Mouse (Mus musculus) liver, adult 2 months (tissue): Measurements from ENCODE around the gene 1600014C10Rik. TPM values are rescaled to one million over a fixed set of nuclear protein-coding genes. Genes with fewer than 3 reads are reported as not detected.

Experiments
- DNase-seq: peaks from one replicate; pipeline ENCODE4 v3.0.0-alpha.2; 2011; ENCODE audit warnings: low read depth, low spot score; ENCODE audit errors: extremely low read depth
- H3K27ac ChIP-seq: fragments of 200-500 bp; replicated peaks from 2 replicates; pipeline ENCODE4 v1.5.1; 2012; ENCODE audit warnings: low read depth, mild to moderate bottlenecking, control low read depth, inconsistent platforms, low read length; ENCODE audit not compliant: insufficient read depth
- H3K27me3 ChIP-seq: fragments of 200-500 bp; 2 replicates; pipeline ENCODE4 v1.6.1; 2012; ENCODE audit warnings: mild to moderate bottlenecking, moderate library complexity, low read length, inconsistent platforms; ENCODE audit not compliant: control insufficient read depth, insufficient read depth
- H3K36me3 ChIP-seq: fragments of 200-500 bp; 2 replicates; pipeline ENCODE4 v1.6.1; 2012; ENCODE audit warnings: low read length, inconsistent platforms; ENCODE audit not compliant: control insufficient read depth, insufficient read depth
- H3K4me1 ChIP-seq: fragments of 200-500 bp; 2 replicates; pipeline ENCODE4 v1.6.1; 2011; ENCODE audit warnings: low read length; ENCODE audit not compliant: control insufficient read depth, insufficient read depth
- H3K4me3 ChIP-seq: fragments of 200-500 bp; 2 replicates; pipeline ENCODE4 v1.5.1; 2011; ENCODE audit warnings: low read depth, mild to moderate bottlenecking, control low read depth, low read length, moderate library complexity; ENCODE audit not compliant: insufficient read depth
- H3K79me2 ChIP-seq: fragments of 200-500 bp; 2 replicates; pipeline ENCODE4 v1.6.1; 2012; ENCODE audit warnings: inconsistent platforms, mild to moderate bottlenecking, low read length, moderate library complexity; ENCODE audit not compliant: control insufficient read depth, insufficient read depth
- H3K9ac ChIP-seq: fragments of 200-500 bp; 2 replicates; pipeline ENCODE4 v1.6.1; 2012; ENCODE audit warnings: low read depth, mild to moderate bottlenecking, control low read depth, inconsistent platforms, low read length
- CTCF ChIP-seq: fragments of 200-500 bp; IDR thresholded peaks from 2 replicates; pipeline ENCODE4 v1.5.1; 2011; ENCODE audit warnings: low read depth, low read length, control low read depth
- POLR2A ChIP-seq: fragments of 200-500 bp; IDR thresholded peaks from 2 replicates; pipeline ENCODE4 v1.6.1; 2011; ENCODE audit warnings: low read length, control low read depth; ENCODE audit not compliant: insufficient read depth; ENCODE audit errors: extremely low read depth
- WGBS: fragments of 180-500 bp; shearing (Covaris S2); methylation state at CpG from one replicate; pipeline ENCODE4 v1.1.7; 2018; 5-methylcytosine and 5-hydroxymethylcytosine counted together
- polyA plus RNA-seq: library from polyadenylated mRNA; depleted of rRNA; stranded (reverse); fragments of >200 nt; gene quantifications from 2 replicates; pipeline ENCODE4 v1.2.3, GENCODE M21; 2012
- total RNA-seq: library from RNA; depleted of rRNA; stranded (reverse); fragments of >200 nt; gene quantifications from 2 replicates; pipeline ENCODE4 v1.2.3, GENCODE M21; 2014

The 1600014C10Rik gene
- total and polyA plus RNA-seq, 2 experiments, result 116 to 135 TPM

DNA sequence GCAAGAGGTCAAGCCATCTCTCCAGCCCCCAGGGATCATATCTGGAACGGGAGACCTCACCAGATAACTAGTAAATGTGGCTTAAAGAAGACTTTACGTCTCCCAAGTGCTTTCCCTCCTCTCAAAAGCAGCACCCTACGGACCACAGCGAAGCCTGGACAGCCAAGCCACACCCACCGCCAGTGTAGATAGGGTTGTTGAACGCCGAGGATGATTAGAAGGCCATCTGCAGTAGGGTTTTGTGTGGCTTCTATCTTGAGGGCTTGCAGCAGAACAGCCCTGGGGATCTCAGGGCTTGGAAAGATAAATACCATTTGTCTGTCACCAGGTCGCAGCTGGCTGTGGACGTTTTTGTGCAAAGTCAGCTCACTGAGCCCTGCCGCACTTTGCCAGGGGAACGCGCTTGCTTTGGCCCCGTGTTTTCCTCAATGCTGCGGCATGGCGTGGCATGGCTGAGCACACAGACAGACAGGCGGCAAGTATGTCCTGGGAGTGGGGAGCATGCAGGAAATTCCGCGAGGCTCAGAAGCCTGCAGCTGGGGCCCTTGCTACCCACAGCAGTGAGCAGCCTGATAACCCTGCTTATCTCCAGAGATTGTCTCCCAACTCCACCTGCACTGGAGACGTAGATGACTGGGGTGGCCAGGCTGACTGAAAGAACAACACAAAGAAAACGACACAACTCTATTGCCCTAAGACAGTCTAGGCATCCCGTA, 15.9 kb upstream of the 1600014C10Rik start:
- Histone ChIP-seq H3K9ac (no peak overlapping the region), H3K27me3 (no peaks in the 10 kb centered on the region), H3K79me2 (no peaks in the 10 kb centered on the region), H3K4me3 (no peak overlapping the region), H3K27ac (no peak overlapping the region), H3K4me1 (no peaks in the 10 kb centered on the region), H3K36me3 (no peaks in the 10 kb centered on the region)
- DNase-seq, result no peak
- 29% methylated on average over 21 of the region's 21 CpGs for WGBS
- TF ChIP-seq CTCF, result no peak
- no peak for TF ChIP-seq POLR2A

DNA sequence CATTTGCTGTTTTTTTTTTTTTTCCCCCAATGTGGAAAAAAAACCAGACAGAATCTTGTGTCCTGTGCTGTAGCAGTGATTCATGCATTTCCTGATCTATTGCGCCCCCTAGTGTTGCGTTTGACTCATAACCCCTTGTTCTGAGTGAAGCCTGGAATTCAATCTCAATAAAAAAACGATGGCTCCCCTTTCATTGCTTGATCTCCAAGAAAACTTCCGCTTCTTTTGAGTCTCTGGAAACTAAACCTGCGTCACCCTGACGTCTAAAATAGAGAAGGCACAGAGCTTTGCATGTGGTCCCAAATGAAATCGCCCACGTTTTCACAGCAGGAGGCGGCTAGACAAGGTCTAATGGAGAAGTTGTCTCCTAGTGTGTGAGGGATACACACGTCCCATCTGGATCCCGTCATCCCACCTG, 15.3 kb upstream of the 1600014C10Rik start:
- peak; percentile 59 for DNase-seq
- H3K27ac ChIP-seq, result no peak overlapping the region
- no peaks in the 10 kb centered on the region for H3K4me1 ChIP-seq
- H3K36me3 ChIP-seq, result no peaks in the 10 kb centered on the region
- no peaks in the 10 kb centered on the region for H3K27me3 ChIP-seq
- H3K79me2 ChIP-seq, result no peaks in the 10 kb centered on the region
- TF ChIP-seq CTCF, result peak; percentile 38
- no peak for TF ChIP-seq POLR2A
- no peak overlapping the region for H3K9ac ChIP-seq
- 15% methylated on average over 11 of the region's 11 CpGs for WGBS
- H3K4me3 ChIP-seq, result no peak overlapping the region

DNA sequence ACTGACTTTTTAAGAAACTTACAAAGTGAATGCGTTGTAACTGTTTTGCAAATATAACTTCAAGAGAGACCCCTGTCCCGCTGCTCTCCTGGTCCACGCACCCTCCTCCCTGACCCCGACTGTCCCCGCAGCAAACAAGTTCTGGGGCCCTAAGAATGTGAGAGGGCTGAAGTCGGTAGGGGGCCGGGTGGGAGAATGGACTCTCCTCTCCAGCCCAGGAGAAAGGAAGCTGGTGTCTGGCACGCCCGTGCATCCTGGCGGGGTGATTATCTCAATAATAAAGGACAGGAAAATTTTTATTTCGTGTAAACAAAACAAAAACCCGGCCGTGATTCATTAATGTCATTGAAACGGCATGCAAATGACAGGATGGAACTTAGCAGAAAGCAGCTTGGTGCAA, 9.1 kb upstream of the 1600014C10Rik start:
- Histone ChIP-seq H3K4me3 (no peak overlapping the region), H3K36me3 (no peaks in the 10 kb centered on the region), H3K9ac (no peak overlapping the region), H3K27ac (no peak overlapping the region), H3K4me1 (no peaks in the 10 kb centered on the region), H3K27me3 (0 out of 2 replicates have a peak, but pooled peaks cover 2% of the 10 kb centered on the region), H3K79me2 (no peaks in the 10 kb centered on the region)
- WGBS, result 22% methylated on average over 14 of the region's 14 CpGs
- no peak for DNase-seq
- TF ChIP-seq POLR2A, result no peak
- no peak for TF ChIP-seq CTCF

DNA sequence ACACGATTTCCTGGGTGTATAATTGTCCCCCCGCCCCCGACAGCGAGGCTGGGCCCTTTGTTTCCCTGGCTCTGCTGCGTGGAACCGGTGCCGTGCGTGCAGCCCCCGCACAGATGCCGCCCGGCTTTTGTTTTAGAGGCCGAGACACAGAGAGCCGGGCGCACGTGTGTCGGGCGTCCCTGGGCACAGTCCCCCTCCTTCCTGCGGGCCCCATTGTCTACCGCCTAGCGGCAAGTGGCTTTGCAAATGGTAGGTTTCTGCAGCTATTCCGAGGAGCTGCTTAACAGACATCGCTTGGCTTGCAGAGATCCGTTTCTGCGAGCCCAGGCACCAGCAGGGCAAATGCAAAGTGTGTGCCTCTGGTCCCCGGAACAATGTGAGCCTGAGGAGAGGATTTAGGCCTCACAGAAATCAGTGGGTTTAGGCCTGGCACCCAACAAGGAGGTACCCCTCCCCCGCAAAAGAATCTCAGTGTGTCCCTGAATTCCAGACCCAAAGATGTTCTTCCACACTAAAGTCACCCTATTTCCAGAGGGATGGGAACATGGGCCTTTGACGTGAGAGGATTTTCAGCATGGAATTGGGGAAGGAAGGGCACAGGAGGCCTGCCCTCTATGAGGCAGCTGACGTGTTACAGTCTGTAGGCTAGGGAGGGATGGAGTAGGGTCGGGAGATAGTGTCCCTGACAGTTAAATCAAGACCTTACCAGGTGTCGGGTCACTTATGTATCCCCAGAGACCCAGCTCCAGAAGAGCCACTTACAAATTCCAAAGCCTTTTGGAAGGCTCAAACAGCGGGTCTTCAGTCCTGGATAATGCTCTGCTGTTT, 8.5 kb upstream of the 1600014C10Rik start:
- H3K4me1 ChIP-seq, result no peaks in the 10 kb centered on the region
- no peak overlapping the region for H3K27ac ChIP-seq
- no peak for DNase-seq
- no peak overlapping the region for H3K9ac ChIP-seq
- WGBS, result 20% methylated on average over 31 of the region's 31 CpGs
- H3K27me3 ChIP-seq, result 0 out of 2 replicates have a peak, but pooled peaks cover 2% of the 10 kb centered on the region
- H3K79me2 ChIP-seq, result no peaks in the 10 kb centered on the region
- H3K4me3 ChIP-seq, result peak overlapping the region; percentile 10; the same call in 1 of the 2 replicates
- no peaks in the 10 kb centered on the region for H3K36me3 ChIP-seq
- TF ChIP-seq CTCF, result no peak
- no peak for TF ChIP-seq POLR2A

DNA sequence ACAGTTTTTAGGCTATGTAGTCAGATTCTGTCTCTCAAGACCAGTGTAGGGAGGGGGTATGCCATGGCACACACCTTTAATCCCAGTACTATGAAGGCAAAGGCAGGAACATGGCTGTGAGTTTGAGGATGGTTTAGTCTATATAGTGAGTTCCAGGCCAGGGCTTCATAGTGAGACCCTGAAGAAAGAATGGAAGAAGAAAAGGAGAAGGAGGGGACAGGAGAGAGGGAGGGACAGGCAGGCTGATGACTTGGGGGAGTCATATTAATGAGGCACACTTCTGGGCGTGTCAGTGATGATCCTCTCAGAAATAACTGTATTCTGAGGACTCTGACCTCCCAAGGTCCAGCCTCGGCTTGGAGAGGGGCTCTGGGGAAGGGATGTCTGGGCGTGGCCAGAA, 7.0 kb upstream of the 1600014C10Rik start:
- no peak for DNase-seq
- Histone ChIP-seq H3K27ac (no peak overlapping the region), H3K9ac (no peak overlapping the region), H3K36me3 (no peaks in the 10 kb centered on the region), H3K79me2 (no peaks in the 10 kb centered on the region), H3K27me3 (0 out of 2 replicates have a peak, but pooled peaks cover 2% of the 10 kb centered on the region), H3K4me3 (no peak overlapping the region), H3K4me1 (no peaks in the 10 kb centered on the region)
- TF ChIP-seq CTCF (no peak), POLR2A (no peak)
- WGBS, result 80% methylated on average over 3 of the region's 3 CpGs

DNA sequence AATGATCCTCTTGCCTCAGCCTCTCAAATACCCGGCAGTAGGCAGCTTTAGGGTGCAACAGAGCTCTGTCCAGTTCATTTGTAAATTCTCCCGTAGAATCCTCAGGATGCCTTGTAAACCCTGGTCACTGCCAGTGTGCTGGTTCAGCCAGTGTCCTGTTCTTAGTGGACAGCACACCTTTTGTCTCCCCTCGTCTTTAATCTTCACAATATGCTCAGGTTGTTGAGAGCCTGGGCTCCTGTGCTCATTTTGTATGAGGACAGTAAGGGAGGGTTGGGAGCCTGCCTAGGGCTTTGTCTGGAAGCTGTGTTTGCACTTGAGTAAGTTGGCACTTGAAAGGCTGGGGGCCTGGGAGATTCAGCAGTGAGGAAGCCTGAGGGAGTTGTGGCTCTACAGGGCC, 3.1 kb upstream of the 1600014C10Rik start:
- WGBS, result 76% methylated on average over 3 of the region's 3 CpGs
- TF ChIP-seq CTCF (no peak), POLR2A (no peak)
- no peaks in the 10 kb centered on the region for H3K27me3 ChIP-seq
- H3K9ac ChIP-seq, result no peak overlapping the region
- H3K27ac ChIP-seq, result no peak overlapping the region
- H3K4me3 ChIP-seq, result no peak overlapping the region
- H3K4me1 ChIP-seq, result peaks cover 7% of the 10 kb centered on the region
- no peak for DNase-seq
- no peaks in the 10 kb centered on the region for H3K36me3 ChIP-seq
- peaks cover 3% of the 10 kb centered on the region; the same call in 1 of the 2 replicates for H3K79me2 ChIP-seq
